Mouse (Mus musculus) lung, adult 2 months (tissue): Measurements from ENCODE around the gene Esyt2.

Source experiments
- CTCF ChIP-seq: fragments of 200-500 bp; IDR thresholded peaks from 2 replicates; pipeline ENCODE4 v1.5.1; 2011; ENCODE audit warnings: mild to moderate bottlenecking, low read length, control low read depth; ENCODE audit not compliant: insufficient read depth
- POLR2A ChIP-seq: fragments of 200-500 bp; IDR thresholded peaks from 2 replicates; pipeline ENCODE4 v1.6.1; 2011; ENCODE audit warnings: low read depth, mild to moderate bottlenecking, control low read depth, low read length, borderline replicate concordance; ENCODE audit errors: extremely low read depth

DNA sequence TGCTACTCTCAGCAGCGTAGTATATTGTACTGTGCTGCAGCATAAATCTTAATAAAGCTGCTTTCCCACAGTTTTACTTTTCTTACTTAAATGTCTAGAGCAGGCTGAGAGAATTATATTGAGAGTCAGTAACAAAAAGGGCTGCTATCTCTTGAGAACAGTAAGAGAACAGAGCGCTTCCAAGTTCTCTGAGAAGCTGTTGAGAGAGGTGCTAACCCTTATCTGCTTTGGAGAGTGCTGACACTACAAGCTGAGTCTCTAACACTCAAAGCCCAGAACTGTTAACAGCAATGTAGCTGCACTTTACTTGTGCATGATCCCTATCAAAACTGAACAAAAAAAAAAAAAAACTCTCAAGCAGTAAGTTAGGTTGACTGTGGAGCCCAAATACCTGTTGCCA, 15.7 kb upstream of the Esyt2 start:
- no peak for TF ChIP-seq POLR2A
- no peak for TF ChIP-seq CTCF
